Mouse (Mus musculus) stomach, embryonic 14.5 days (tissue): ENCODE results near the gene Ppp1r2. TPM values are rescaled to one million over a fixed set of nuclear protein-coding genes. Genes with fewer than 3 reads are reported as not detected.

ENCODE experiments used
- ATAC-seq: fragments of 200-750 bp; cut with Nextera tagmentation; 2 replicates; pipeline ENCODE4 v1.8.0; 2017; ENCODE audit warnings: low read depth, moderate TSS enrichment; ENCODE audit not compliant: insufficient number of reproducible peaks, insufficient read depth, low FRiP score
- H3K27ac ChIP-seq: fragments of 300-500 bp; sonication (generic); 2 replicates; pipeline ENCODE4 v1.5.1; 2014; ENCODE audit warnings: mild to moderate bottlenecking, low read length, moderate library complexity, mixed read lengths
- H3K27me3 ChIP-seq: fragments of 300-500 bp; sonication (generic); 2 replicates; pipeline ENCODE4 v1.6.1; 2014; ENCODE audit warnings: low read length, control low read depth, mixed read lengths; ENCODE audit not compliant: control insufficient read depth, insufficient read depth
- H3K36me3 ChIP-seq: fragments of 300-500 bp; sonication (generic); 2 replicates; pipeline ENCODE4 v1.6.1; 2014; ENCODE audit warnings: mild to moderate bottlenecking, control low read depth, low read length, moderate library complexity, mixed read lengths; ENCODE audit not compliant: control insufficient read depth, insufficient read depth
- H3K4me1 ChIP-seq: fragments of 300-500 bp; sonication (generic); 2 replicates; pipeline ENCODE4 v1.6.1; 2014; ENCODE audit warnings: low read length, control low read depth, mixed read lengths; ENCODE audit not compliant: control insufficient read depth, insufficient read depth
- H3K4me2 ChIP-seq: fragments of 300-500 bp; sonication (generic); replicated peaks from 2 replicates; pipeline ENCODE4 v1.6.1; 2014; ENCODE audit warnings: low read depth, low read length, control low read depth
- H3K4me3 ChIP-seq: fragments of 300-500 bp; sonication (generic); 2 replicates; pipeline ENCODE4 v1.5.1; 2014; ENCODE audit warnings: low read depth, low read length, control low read depth
- H3K9ac ChIP-seq: fragments of 300-500 bp; sonication (generic); replicated peaks from 2 replicates; pipeline ENCODE4 v1.6.1; 2014; ENCODE audit warnings: low read depth, mild to moderate bottlenecking, control low read depth, low read length, moderate library complexity, mixed read lengths
- H3K9me3 ChIP-seq: fragments of 300-500 bp; sonication (generic); 2 replicates; pipeline ENCODE4 v1.6.1; 2016; ENCODE audit warnings: low read depth, low read length, control low read depth; ENCODE audit not compliant: control insufficient read depth
- WGBS: fragments of 180-500 bp; shearing (Covaris S2); extraction: QIAGEN DNeasy Blood & Tissue Kit; methylation state at CpG from one replicate; pipeline ENCODE4 v1.1.7; 2014; 5-methylcytosine and 5-hydroxymethylcytosine counted together
- polyA plus RNA-seq: library from polyadenylated mRNA; unstranded; fragments of >200 nt; fragmentation: Nextera tagmentation; extraction: Ambion mirVana; gene quantifications from 2 replicates; pipeline ENCODE4 v1.2.1, GENCODE M21; 2014

The Ppp1r2 gene
- polyA plus RNA-seq, 1 experiment from 2014 or later: 86.0 TPM

- Histone ChIP-seq H3K27me3 (no peaks in the 10 kb centered on the region), H3K4me2 (no peak overlapping the region), H3K4me1 (peaks cover 15% of the 10 kb centered on the region; the same call in 1 of the 2 replicates), H3K9ac (no peak overlapping the region), H3K36me3 (no peaks in the 10 kb centered on the region), H3K27ac (no peak overlapping the region), H3K4me3 (no peak overlapping the region), H3K9me3 (no peaks in the 10 kb centered on the region)
- WGBS: 76% methylated on average over 12 of the region's 12 CpGs
- ATAC-seq: no peak
Observed at GRCm38 (mm10) chr16:31234808-31235456, 40.1 kb downstream of the Ppp1r2 start.

GRCm38 (mm10) chr16:31234356-31234755 lies 40.7 kb downstream of the Ppp1r2 start:
- H3K9me3 ChIP-seq: no peaks in the 10 kb centered on the region
- H3K27me3 ChIP-seq: no peaks in the 10 kb centered on the region
- H3K27ac ChIP-seq: no peak overlapping the region
- H3K4me3 ChIP-seq: no peak overlapping the region
- no peaks in the 10 kb centered on the region for H3K36me3 ChIP-seq
- no peak for ATAC-seq
- WGBS: 58% methylated on average over 3 of the region's 3 CpGs
- no peak overlapping the region; the same call in 1 of the 2 replicates for H3K4me2 ChIP-seq
- peaks cover 15% of the 10 kb centered on the region; the same call in 1 of the 2 replicates for H3K4me1 ChIP-seq
- no peak overlapping the region for H3K9ac ChIP-seq

GRCm38 (mm10) chr16:31233541-31234339 lies 41.3 kb downstream of the Ppp1r2 start:
- 13% methylated on average over 20 of the region's 20 CpGs for WGBS

DNA sequence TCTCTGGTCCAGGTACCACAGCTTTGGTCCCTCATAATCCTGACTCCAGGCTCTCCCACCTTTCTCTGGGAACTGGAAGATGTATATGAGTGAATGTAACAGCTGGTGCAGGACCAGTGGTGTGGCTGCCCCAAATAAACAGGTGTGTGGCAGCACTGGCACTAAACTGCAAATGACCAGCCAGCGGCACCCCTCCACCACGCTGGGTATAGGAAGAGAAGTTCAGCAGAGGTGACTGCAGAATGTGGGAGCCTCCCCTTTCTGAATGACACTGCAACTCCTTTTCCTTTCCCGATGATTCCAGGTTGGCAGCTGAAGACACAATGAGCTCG lies 41.9 kb downstream of the Ppp1r2 start:
- ATAC-seq: no peak
- 19% methylated on average over 4 of the region's 4 CpGs for WGBS
- no peak overlapping the region for H3K4me3 ChIP-seq
- peaks cover 15% of the 10 kb centered on the region; the same call in 1 of the 2 replicates for H3K4me1 ChIP-seq
- H3K36me3 ChIP-seq: no peaks in the 10 kb centered on the region
- no peak overlapping the region for H3K27ac ChIP-seq
- H3K4me2 ChIP-seq: peak overlapping the region; percentile 28; the same call in 1 of the 2 replicates
- H3K9ac ChIP-seq: no peak overlapping the region
- H3K27me3 ChIP-seq: no peaks in the 10 kb centered on the region
- no peaks in the 10 kb centered on the region for H3K9me3 ChIP-seq

More at GRCm38 (mm10) chr16:31233541-31234339, 41.3 kb downstream of the Ppp1r2 start:
- H3K9ac ChIP-seq: no peak overlapping the region
- H3K4me2 ChIP-seq: peak overlapping the region; percentile 28; the same call in 1 of the 2 replicates
- no peaks in the 10 kb centered on the region for H3K36me3 ChIP-seq
- H3K27me3 ChIP-seq: no peaks in the 10 kb centered on the region
- no peak for ATAC-seq
- peaks cover 15% of the 10 kb centered on the region; the same call in 1 of the 2 replicates for H3K4me1 ChIP-seq
- H3K4me3 ChIP-seq: no peak overlapping the region
- no peak overlapping the region for H3K27ac ChIP-seq
- no peaks in the 10 kb centered on the region for H3K9me3 ChIP-seq

- Histone ChIP-seq H3K27me3 (no peaks in the 10 kb centered on the region), H3K27ac (no peak overlapping the region), H3K4me3 (no peak overlapping the region), H3K36me3 (no peaks in the 10 kb centered on the region), H3K4me2 (no peak overlapping the region), H3K4me1 (peaks cover 15% of the 10 kb centered on the region; the same call in 1 of the 2 replicates), H3K9me3 (0 out of 2 replicates have a peak, but pooled peaks cover 3% of the 10 kb centered on the region), H3K9ac (no peak overlapping the region)
- ATAC-seq: no peak
- 55% methylated on average over 5 of the region's 5 CpGs for WGBS
Observed at GRCm38 (mm10) chr16:31232491-31233166, 42.4 kb downstream of the Ppp1r2 start.

DNA sequence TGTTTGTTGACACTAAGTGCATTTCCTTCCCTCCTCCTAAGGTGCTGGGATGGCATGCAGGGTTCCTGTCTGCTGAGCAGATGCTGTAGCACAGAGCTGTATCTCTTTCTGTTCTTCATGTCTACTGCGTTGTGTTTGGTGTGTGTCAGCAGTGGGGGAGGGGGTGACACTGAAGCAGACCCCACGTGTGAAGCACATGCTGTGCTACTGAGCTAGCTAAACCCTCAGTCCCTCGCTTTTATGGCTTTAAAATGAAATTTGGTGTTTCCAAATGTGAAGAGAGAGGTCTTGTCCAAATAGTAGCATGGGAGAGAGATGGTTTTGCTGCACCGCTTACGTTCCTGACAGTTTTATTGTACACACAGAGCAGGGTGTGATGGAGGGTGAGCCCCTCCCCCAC lies 43.5 kb downstream of the Ppp1r2 start:
- Histone ChIP-seq H3K27me3 (no peaks in the 10 kb centered on the region), H3K36me3 (no peaks in the 10 kb centered on the region), H3K4me3 (no peak overlapping the region), H3K9me3 (0 out of 2 replicates have a peak, but pooled peaks cover 3% of the 10 kb centered on the region), H3K4me2 (no peak overlapping the region), H3K9ac (no peak overlapping the region), H3K27ac (no peak overlapping the region), H3K4me1 (peaks cover 15% of the 10 kb centered on the region; the same call in 1 of the 2 replicates)
- no peak for ATAC-seq
- WGBS: 59% methylated on average over 5 of the region's 5 CpGs

DNA sequence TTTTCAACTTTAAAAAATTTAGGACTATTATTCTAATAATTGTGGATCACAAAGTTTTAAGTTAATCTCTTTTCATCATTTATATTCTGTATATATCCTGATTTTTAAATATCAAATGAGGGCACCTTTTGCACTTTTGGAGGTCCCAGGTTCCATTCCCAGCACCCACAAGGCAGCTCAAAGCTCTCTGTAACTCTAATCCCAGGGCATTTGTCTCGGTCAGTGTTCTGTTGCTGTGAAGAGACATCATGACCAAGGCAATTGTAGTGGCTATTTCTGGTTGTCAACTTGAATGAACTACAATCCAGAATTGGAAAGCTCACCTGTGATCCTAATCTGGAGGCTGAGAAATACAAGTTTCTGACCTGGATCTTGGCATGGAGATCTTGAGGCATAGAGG lies 47.3 kb downstream of the Ppp1r2 start:
- Histone ChIP-seq H3K9me3 (0 out of 2 replicates have a peak, but pooled peaks cover 3% of the 10 kb centered on the region), H3K36me3 (no peaks in the 10 kb centered on the region), H3K4me1 (peaks cover 4% of the 10 kb centered on the region; the same call in 1 of the 2 replicates), H3K27me3 (no peaks in the 10 kb centered on the region), H3K9ac (no peak overlapping the region), H3K4me3 (no peak overlapping the region), H3K4me2 (no peak overlapping the region), H3K27ac (no peak overlapping the region)
- no peak for ATAC-seq
- WGBS: 76% methylated on average over 1 of the region's 1 CpGs

DNA sequence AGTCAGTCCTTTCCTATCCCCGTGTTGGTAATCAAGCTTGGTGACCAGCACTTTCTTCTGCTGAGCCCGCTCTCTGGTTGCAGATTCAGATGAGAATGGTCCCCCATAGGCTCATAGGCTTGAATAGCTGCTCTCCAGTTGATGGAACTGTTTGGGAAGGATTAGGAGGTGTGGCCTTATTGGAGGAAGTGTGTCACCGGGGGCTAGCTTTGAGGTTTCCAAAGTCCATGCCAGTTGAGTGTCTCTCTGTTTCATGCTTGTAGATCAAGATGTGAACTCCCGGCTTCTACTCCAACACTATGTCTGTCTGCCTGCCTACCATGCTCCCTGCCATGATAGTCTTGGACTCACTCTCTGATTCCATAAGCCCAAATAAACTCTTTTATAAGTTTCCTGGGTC lies 59.8 kb downstream of the Ppp1r2 start:
- Histone ChIP-seq H3K4me2 (no peak overlapping the region), H3K4me1 (0 out of 2 replicates have a peak, but pooled peaks cover 2% of the 10 kb centered on the region), H3K27ac (no peak overlapping the region), H3K9me3 (no peaks in the 10 kb centered on the region), H3K4me3 (no peak overlapping the region), H3K9ac (no peak overlapping the region), H3K36me3 (no peaks in the 10 kb centered on the region), H3K27me3 (no peaks in the 10 kb centered on the region)
- WGBS: 94% methylated on average over 4 of the region's 4 CpGs
- ATAC-seq: no peak
